9 mouse cellular contexts compared by ENCODE assay signal in genomic region chr12:80724853-80725559, GRCm38 (mm10). TPM values are rescaled to one million over a fixed set of nuclear protein-coding genes. Genes with fewer than 3 reads are reported as not detected.
DNase-seq lines count a peak whose midpoint lies in the region.
"Had no signal": no experiment of that assay in that cellular context is flagged by ENCODE, and none has a peak within 500 bp of the region (broad histone marks: within the 10 kb centered on the region; RNA-seq: fewer than 3 reads in every experiment).

No protein-coding gene starts in this region.

- no peaks in the 10 kb centered on the region for H3K4me1 ChIP-seq in heart, embryonic 10.5 days
- H3K4me1 ChIP-seq: heart, embryonic 15.5 days had no signal

- peak; percentile 69 to 75 for DNase-seq in CD8-positive naive resting alpha-beta T cell, adult 2 months (ENCODE audit: low read depth in 2 of 2, low spot score in 2 of 2)
- DNase-seq in adrenal gland, adult 8-10 months, result peak; percentile 45
- DNase-seq in embryo, embryonic 11 days, result peak; percentile 77
- peak; percentile 86 for DNase-seq in heart, embryonic 10.5 days (ENCODE audit: low spot score)
- peak; percentile 85 for DNase-seq in layer of hippocampus, adult 11-12 months (ENCODE audit: low spot score)
- peak; percentile 75 to 80 for DNase-seq in lung, adult 18-20 months
- DNase-seq in right cerebral cortex, postnatal 10 days (ENCODE audit: low spot score in 2 of 2), result peak; percentile 80 to 91
- DNase-seq in urinary bladder, adult 18-20 months (ENCODE audit: low spot score in 2 of 2), result peak; percentile 64 to 79

- no peaks in the 10 kb centered on the region for H3K9me3 ChIP-seq in heart, embryonic 10.5 days
- H3K9me3 ChIP-seq: heart, embryonic 15.5 days had no signal

- 31% methylated on average over 10 of the region's 10 CpGs for WGBS in heart, embryonic 10.5 days

- H3K27me3 ChIP-seq in heart, embryonic 10.5 days (ENCODE audit: insufficient read depth, poor library complexity, severe bottlenecking), result peaks cover 26% of the 10 kb centered on the region; the same call in 1 of the 2 replicates

- no peak overlapping the region for H3K4me3 ChIP-seq in heart, embryonic 10.5 days
- H3K4me3 ChIP-seq: heart, embryonic 15.5 days had no signal

- H3K27ac ChIP-seq in heart, embryonic 10.5 days, result no peak overlapping the region
- H3K27ac ChIP-seq: heart, embryonic 15.5 days had no signal

- H3K36me3 ChIP-seq in heart, embryonic 10.5 days, result no peaks in the 10 kb centered on the region
- H3K36me3 ChIP-seq: heart, embryonic 15.5 days had no signal

RNA-seq across cellular contexts. Expression of gene Plekhd1, which starts 32.6 kb away (rescaled TPM):
- under 1 TPM in 1 of 4 experiments, not detected in 3; 0.07 TPM for total RNA-seq in adrenal gland, adult 8-10 months (2022)
- 0.38 and 0.63 TPM in 2 replicates for polyA plus RNA-seq in heart, embryonic 10.5 days (2016; fragmentation: Nextera tagmentation; extraction: Ambion mirVana)

RNA-seq across cellular contexts. Expression of gene Ccdc177, which starts 35.5 kb away (rescaled TPM):
- under 1 TPM in 1 of 4 experiments, not detected in 3; 0.09 TPM for total RNA-seq in adrenal gland, adult 8-10 months (2022)
- polyA plus RNA-seq in heart, embryonic 10.5 days (2016; fragmentation: Nextera tagmentation; extraction: Ambion mirVana), result 0.03 TPM in 1 of 2 replicates, not detected in the other
- polyA plus RNA-seq: heart, embryonic 15.5 days had no signal
